Mouse (Mus musculus) myocyte (in vitro differentiated cells): ENCODE data around the gene Col4a4. TPM values are rescaled to one million over a fixed set of nuclear protein-coding genes. Genes with fewer than 3 reads are reported as not detected.

Experiments used
- H3K27me3 ChIP-seq: one replicate; pipeline ENCODE4 v1.6.1; 2011; ENCODE audit not compliant: control insufficient read depth, insufficient read depth, insufficient read length
- H3K36me3 ChIP-seq: one replicate; pipeline ENCODE4 v1.6.1; 2011; ENCODE audit not compliant: control insufficient read depth, insufficient read depth
- H3K4me2 ChIP-seq: one replicate; pipeline ENCODE4 v1.6.1; 2011; ENCODE audit warnings: low read depth, control low read depth
- H3K4me3 ChIP-seq: one replicate; pipeline ENCODE4 v1.5.1; 2011; ENCODE audit warnings: mild to moderate bottlenecking, control low read depth, moderate library complexity
- H3K79me2 ChIP-seq: one replicate; pipeline ENCODE4 v1.6.1; 2011; ENCODE audit not compliant: control insufficient read depth, insufficient read depth
- H3ac ChIP-seq: one replicate; pipeline ENCODE4 v1.6.1; 2011; ENCODE audit not compliant: control insufficient read depth, insufficient read length
- CEBPB ChIP-seq: IDR thresholded peaks from 2 replicates; pipeline ENCODE4 v1.6.1; 2011; ENCODE audit warnings: mild to moderate bottlenecking, moderate library complexity; ENCODE audit not compliant: poor library complexity, insufficient read depth, severe bottlenecking
- E2F4 ChIP-seq: IDR thresholded peaks from one replicate; pipeline ENCODE4 v1.6.1; 2011; ENCODE audit warnings: mild to moderate bottlenecking, control low read depth, moderate library complexity; ENCODE audit not compliant: insufficient read depth
- MAX ChIP-seq: IDR thresholded peaks from one replicate; pipeline ENCODE4 v1.6.1; 2011; ENCODE audit warnings: low read depth, mild to moderate bottlenecking, control low read depth
- MYOD1 ChIP-seq, 3 experiments: IDR thresholded peaks; one replicate each; pipeline ENCODE4 v1.6.1; 2011; ENCODE audit warnings: control low read depth in 2 of 3, low read depth in 2 of 3, mild to moderate bottlenecking in 2 of 3, moderate library complexity in 1 of 3; ENCODE audit not compliant: insufficient read length in 2 of 3, control insufficient read depth in 1 of 3
- MYOG ChIP-seq, 3 experiments: IDR thresholded peaks; one replicate each; pipeline ENCODE4 v1.6.1; 2011; ENCODE audit warnings: control low read depth in 2 of 3, low read depth in 2 of 3, mild to moderate bottlenecking in 2 of 3; ENCODE audit not compliant: insufficient read length in 2 of 3, control insufficient read depth in 1 of 3, insufficient read depth in 1 of 3
- POLR2A ChIP-seq: IDR thresholded peaks from one replicate; pipeline ENCODE4 v1.6.1; 2011; ENCODE audit warnings: low read depth, mild to moderate bottlenecking, control low read depth, moderate library complexity; ENCODE audit not compliant: insufficient read length
- POLR2AphosphoS2 ChIP-seq: IDR thresholded peaks from one replicate; pipeline ENCODE4 v1.6.1; 2011; ENCODE audit warnings: low read depth, control low read depth; ENCODE audit not compliant: insufficient read length
- REST ChIP-seq: IDR thresholded peaks from one replicate; pipeline ENCODE4 v1.6.1; 2011; ENCODE audit warnings: mild to moderate bottlenecking, control low read depth, moderate library complexity; ENCODE audit not compliant: insufficient read depth, insufficient read length
- SRF ChIP-seq: IDR thresholded peaks from one replicate; pipeline ENCODE4 v1.6.1; 2011; ENCODE audit warnings: low read depth; ENCODE audit not compliant: control insufficient read depth, insufficient read length
- TCF12 ChIP-seq: IDR thresholded peaks from one replicate; pipeline ENCODE4 v1.6.1; 2011; ENCODE audit warnings: mild to moderate bottlenecking, control low read depth; ENCODE audit not compliant: poor library complexity, insufficient read depth, severe bottlenecking
- TCF3 ChIP-seq: IDR thresholded peaks from one replicate; pipeline ENCODE4 v1.6.1; 2011; ENCODE audit warnings: low read depth, control low read depth; ENCODE audit not compliant: insufficient read length
- USF1 ChIP-seq: IDR thresholded peaks from one replicate; pipeline ENCODE4 v1.6.1; 2011; ENCODE audit warnings: low read depth, mild to moderate bottlenecking, control low read depth, moderate library complexity
- polyA plus RNA-seq: library from polyadenylated mRNA; unstranded; fragments of >200 nt; fragmentation: generic; extraction: Trizol; gene quantifications from one replicate; pipeline ENCODE4 v1.2.1, GENCODE M21; 2012; ENCODE audit warnings: missing spikeins

Gene Col4a4
- polyA plus RNA-seq, 1 experiment = 0.19 TPM

DNA sequence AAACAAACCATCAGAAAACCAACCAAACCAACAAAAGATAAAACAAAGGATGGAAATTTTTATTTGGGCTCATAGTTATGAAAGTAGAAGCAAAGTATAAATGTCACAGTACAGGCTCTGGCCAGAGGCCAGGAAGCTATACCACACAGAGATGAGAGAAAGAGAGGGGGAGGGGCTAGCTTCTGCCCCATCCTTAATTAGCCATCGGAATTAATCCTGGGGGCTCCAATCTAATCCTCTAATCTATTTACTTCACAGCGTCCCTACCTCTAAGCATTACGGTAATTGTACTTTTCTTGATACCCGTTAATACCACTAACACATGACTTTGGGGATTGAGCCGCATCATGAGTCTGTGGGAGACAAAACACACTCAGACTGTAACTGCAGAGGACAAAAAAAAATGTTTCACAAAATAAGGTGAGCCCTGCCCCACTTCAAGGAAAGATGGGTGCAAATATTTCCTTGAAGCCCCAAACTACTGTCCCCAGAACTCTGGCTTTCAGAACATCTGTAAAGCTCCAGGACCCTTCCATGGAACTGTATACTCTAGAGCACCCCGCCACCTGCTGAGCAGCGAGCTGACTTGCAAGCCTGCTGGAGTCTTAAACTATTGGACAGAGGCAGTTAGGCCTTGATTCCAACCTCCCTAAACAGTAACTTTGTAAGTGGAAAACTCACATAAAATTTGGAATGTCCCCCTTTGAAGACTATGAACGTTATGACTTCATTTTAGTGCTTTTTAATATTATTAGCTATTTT is 41.3 kb downstream of the Col4a4 start:
- H3K79me2 ChIP-seq = no peaks in the 10 kb centered on the region
- no peaks in the 10 kb centered on the region for H3K36me3 ChIP-seq
- H3ac ChIP-seq = no peak overlapping the region
- no peak for TF ChIP-seq SRF
- no peak for TF ChIP-seq USF1
- no peak for TF ChIP-seq MYOG (IDR thresholded peaks at IDR 0.05; ENCODE audit: control insufficient read depth in 1 of 3, insufficient read depth in 1 of 3, insufficient read length in 2 of 3, low read depth in 2 of 3)
- TF ChIP-seq POLR2AphosphoS2 = no peak
- TF ChIP-seq TCF12 = no peak
- TF ChIP-seq MAX = no peak
- no peak for TF ChIP-seq E2F4
- no peak for TF ChIP-seq TCF3
- no peak overlapping the region for H3K4me2 ChIP-seq
- H3K4me3 ChIP-seq = no peak overlapping the region
- H3K27me3 ChIP-seq = no peaks in the 10 kb centered on the region

DNA sequence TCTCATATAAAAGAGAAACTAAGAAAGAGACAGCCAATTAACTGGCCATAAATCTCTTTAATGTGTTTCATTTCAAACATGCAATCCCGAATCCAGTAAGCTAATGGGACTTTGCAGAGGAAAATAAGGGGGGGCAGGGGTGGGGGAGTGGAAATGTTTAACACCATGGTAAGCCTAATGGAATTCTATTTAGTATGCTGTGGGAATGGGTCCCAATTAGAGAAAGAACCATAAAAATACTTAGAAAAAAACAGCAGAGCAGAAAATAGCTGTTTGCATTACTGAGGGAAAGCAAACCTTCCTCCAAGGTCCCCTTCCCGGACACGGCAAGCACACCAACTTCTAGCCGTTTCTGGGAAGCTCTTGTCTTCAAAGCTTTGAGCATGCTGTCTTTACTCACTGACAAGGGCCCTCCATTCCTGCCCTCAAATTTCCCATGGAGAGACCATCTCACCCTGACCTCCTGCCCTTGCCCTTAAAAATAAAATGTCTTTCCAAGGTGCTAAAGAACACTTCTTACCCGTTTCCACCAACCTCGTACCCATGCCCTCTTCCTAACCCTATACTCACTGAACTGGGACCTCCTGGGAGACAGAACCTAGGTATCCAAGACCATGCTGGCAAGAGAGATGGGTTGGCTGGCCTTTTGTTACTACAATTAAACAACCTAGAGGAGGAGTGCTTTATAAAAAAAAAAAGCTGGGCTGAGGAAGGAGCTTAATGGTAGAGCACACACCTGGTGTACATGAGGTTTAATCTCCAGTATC is 42.0 kb downstream of the Col4a4 start:
- no peak overlapping the region for H3K4me3 ChIP-seq
- H3K79me2 ChIP-seq = no peaks in the 10 kb centered on the region
- no peaks in the 10 kb centered on the region for H3K27me3 ChIP-seq
- no peak for TF ChIP-seq TCF12
- TF ChIP-seq POLR2A = no peak
- no peak for TF ChIP-seq MYOG (IDR thresholded peaks at IDR 0.05; ENCODE audit: control insufficient read depth in 1 of 3, insufficient read depth in 1 of 3, insufficient read length in 2 of 3, low read depth in 2 of 3)
- TF ChIP-seq REST = no peak
- TF ChIP-seq MYOD1 (IDR thresholded peaks at IDR 0.05; ENCODE audit: control insufficient read depth in 1 of 3, insufficient read length in 2 of 3, low read depth in 2 of 3) = no peak
- TF ChIP-seq POLR2AphosphoS2 = no peak
- no peak for TF ChIP-seq MAX
- TF ChIP-seq E2F4 = no peak
- no peak for TF ChIP-seq SRF
- no peak for TF ChIP-seq CEBPB
- no peak for TF ChIP-seq TCF3
- TF ChIP-seq USF1 = no peak
- no peaks in the 10 kb centered on the region for H3K36me3 ChIP-seq
- H3K4me2 ChIP-seq = no peak overlapping the region
- H3ac ChIP-seq = no peak overlapping the region

DNA sequence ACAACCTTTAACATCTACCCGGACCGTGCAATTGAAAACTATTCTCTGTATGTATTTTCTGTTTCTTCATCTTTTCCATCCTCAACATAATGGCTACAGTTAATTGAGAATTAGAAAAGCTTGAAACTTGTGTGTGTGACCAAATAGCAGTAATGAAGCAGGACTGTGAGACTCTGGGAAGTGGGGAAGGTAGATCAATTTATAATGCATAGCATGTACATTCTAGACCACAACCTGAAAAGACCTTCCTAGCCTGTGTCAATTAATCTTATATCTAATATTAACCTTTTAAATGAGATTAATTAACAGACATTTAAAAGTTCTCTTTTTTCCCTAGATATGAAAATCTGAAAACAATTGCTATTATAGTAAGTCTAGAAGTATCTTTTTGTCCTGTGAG is 42.7 kb downstream of the Col4a4 start:
- Histone ChIP-seq H3K4me3 (no peak overlapping the region), H3K36me3 (no peaks in the 10 kb centered on the region), H3ac (no peak overlapping the region), H3K4me2 (no peak overlapping the region), H3K27me3 (no peaks in the 10 kb centered on the region), H3K79me2 (no peaks in the 10 kb centered on the region)
- TF ChIP-seq REST (no peak), MYOG (IDR thresholded peaks at IDR 0.05; ENCODE audit: control insufficient read depth in 1 of 3, insufficient read depth in 1 of 3, insufficient read length in 2 of 3, low read depth in 2 of 3) (no peak), POLR2AphosphoS2 (no peak), TCF12 (no peak), CEBPB (no peak), MYOD1 (IDR thresholded peaks at IDR 0.05; ENCODE audit: control insufficient read depth in 1 of 3, insufficient read length in 2 of 3, low read depth in 2 of 3) (no peak), E2F4 (no peak), USF1 (no peak), TCF3 (no peak), MAX (no peak), POLR2A (no peak), SRF (no peak)

DNA sequence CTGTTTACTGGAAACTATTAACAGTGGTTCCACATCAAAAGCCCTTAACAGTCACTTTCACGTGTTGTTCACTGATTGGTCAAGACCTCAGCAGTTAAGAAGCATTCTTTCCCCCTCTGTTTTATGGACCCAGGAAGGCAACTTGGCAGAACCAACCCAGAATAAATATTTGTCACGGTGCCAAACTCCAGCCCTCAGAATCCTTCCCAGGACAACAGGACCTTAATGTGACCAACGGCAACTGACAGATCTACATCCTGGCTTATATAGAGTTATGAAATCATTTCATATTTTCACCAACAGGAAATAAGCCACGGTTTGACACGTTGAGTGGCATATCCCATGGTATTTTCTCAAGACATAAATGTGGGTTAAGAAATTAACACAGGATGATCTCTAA is 46.6 kb downstream of the Col4a4 start:
- no peaks in the 10 kb centered on the region for H3K27me3 ChIP-seq

More for the DNA sequence above, 46.6 kb downstream of the Col4a4 start:
- TF ChIP-seq SRF = no peak
- TF ChIP-seq USF1 = no peak
- no peak for TF ChIP-seq TCF12
- no peak for TF ChIP-seq POLR2AphosphoS2
- TF ChIP-seq POLR2A = no peak
- TF ChIP-seq MYOG (IDR thresholded peaks at IDR 0.05; ENCODE audit: control insufficient read depth in 1 of 3, insufficient read depth in 1 of 3, insufficient read length in 2 of 3, low read depth in 2 of 3) = no peak
- Histone ChIP-seq H3ac (no peak overlapping the region), H3K36me3 (no peaks in the 10 kb centered on the region), H3K4me3 (no peak overlapping the region), H3K4me2 (no peak overlapping the region), H3K79me2 (no peaks in the 10 kb centered on the region)
